Mouse (Mus musculus): ENCODE results near the gene Vps33b. TPM values are rescaled to one million over a fixed set of nuclear protein-coding genes. Genes with fewer than 3 reads are reported as not detected.

Gene Vps33b
- polyA plus RNA-seq, 1 experiment from 2014 or later: 11.4 TPM

DNA sequence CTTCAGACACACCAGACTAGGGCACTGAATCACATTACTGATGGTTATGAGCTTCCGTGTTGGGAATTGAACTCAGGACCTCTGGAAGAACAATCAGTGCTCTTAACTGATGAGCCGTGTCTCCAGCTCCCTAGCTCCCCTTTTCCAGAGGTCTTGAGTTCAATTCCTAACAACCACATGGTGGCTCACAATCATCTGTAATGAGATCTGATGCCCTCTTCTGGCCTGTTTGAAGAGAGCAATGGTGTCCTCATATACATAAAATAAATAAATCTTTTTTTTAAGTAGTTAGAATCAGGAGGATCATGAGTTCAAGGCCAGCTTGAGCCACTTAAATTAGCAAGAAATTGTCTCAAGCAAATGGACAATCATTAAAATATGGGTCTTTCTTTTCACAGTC lies 13.5 kb upstream of the Vps33b start:
- Histone ChIP-seq H3K4me1 (ENCODE audit: control insufficient read depth in 2 of 2, insufficient read depth in 2 of 2, low read length in 2 of 2) (peaks cover 0 to 2% of the 10 kb centered on the region in 2 experiments; a peak in 2 of 4 replicates), H3K4me3 (ENCODE audit: control insufficient read depth in 1 of 2, insufficient read depth in 1 of 2, low read depth in 1 of 2, low read length in 2 of 2) (no peak overlapping the region), H3K27me3 (ENCODE audit: control insufficient read depth, insufficient read depth, low read length) (peaks cover 18% of the 10 kb centered on the region), H3K36me3 (ENCODE audit: control insufficient read depth, insufficient read depth, low read length) (no peaks in the 10 kb centered on the region), H3K9me3 (ENCODE audit: control insufficient read depth, low read length) (no peaks in the 10 kb centered on the region), H3K9ac (ENCODE audit: low read length) (no peak overlapping the region), H3K4me2 (ENCODE audit: low read length) (no peak overlapping the region), H3K27ac (replicated peaks in 1 of 2; ENCODE audit: control insufficient read depth in 1 of 2, insufficient read depth in 1 of 2, low read depth in 2 of 2, low read length in 2 of 2) (no peak overlapping the region)
- WGBS: 72% methylated on average over 2 of the region's 2 CpGs
- ATAC-seq (ENCODE audit: insufficient number of reproducible peaks, insufficient read depth, low FRiP score, low read depth): no peak

GRCm38 (mm10) chr7:80257706-80258105 lies 11.7 kb upstream of the Vps33b start:
- H3K4me2 ChIP-seq (ENCODE audit: low read length): no peak overlapping the region
- H3K4me3 ChIP-seq (ENCODE audit: control insufficient read depth in 1 of 2, insufficient read depth in 1 of 2, low read depth in 1 of 2, low read length in 2 of 2): no peak overlapping the region
- peaks cover 4 to 8% of the 10 kb centered on the region in 2 experiments; a peak in 3 of 4 replicates for H3K4me1 ChIP-seq (ENCODE audit: control insufficient read depth in 2 of 2, insufficient read depth in 2 of 2, low read length in 2 of 2)
- no peak overlapping the region for H3K27ac ChIP-seq (replicated peaks in 1 of 2; ENCODE audit: control insufficient read depth in 1 of 2, insufficient read depth in 1 of 2, low read depth in 2 of 2, low read length in 2 of 2)
- 62% methylated on average over 2 of the region's 2 CpGs for WGBS
- H3K9me3 ChIP-seq (ENCODE audit: control insufficient read depth, low read length): no peaks in the 10 kb centered on the region
- H3K9ac ChIP-seq (ENCODE audit: low read length): no peak overlapping the region
- ATAC-seq (ENCODE audit: insufficient number of reproducible peaks, insufficient read depth, low FRiP score, low read depth): no peak
- no peaks in the 10 kb centered on the region for H3K36me3 ChIP-seq (ENCODE audit: control insufficient read depth, insufficient read depth, low read length)
- peaks cover 18% of the 10 kb centered on the region for H3K27me3 ChIP-seq (ENCODE audit: control insufficient read depth, insufficient read depth, low read length)

- H3K27ac ChIP-seq (replicated peaks in 1 of 2; ENCODE audit: control insufficient read depth in 1 of 2, insufficient read depth in 1 of 2, low read depth in 2 of 2, low read length in 2 of 2): peak within 1 kb of the TSS; percentile 29 to 56
- peaks cover 18% of the 10 kb centered on the region for H3K27me3 ChIP-seq (ENCODE audit: control insufficient read depth, insufficient read depth, low read length)
- 24% methylated on average over 40 of the region's 40 CpGs for WGBS
- H3K4me1 ChIP-seq (ENCODE audit: control insufficient read depth in 2 of 2, insufficient read depth in 2 of 2, low read length in 2 of 2): peaks cover 4 to 8% of the 10 kb centered on the region in 2 experiments; a peak in 3 of 4 replicates
- H3K36me3 ChIP-seq (ENCODE audit: control insufficient read depth, insufficient read depth, low read length): peaks cover 28% of the 10 kb centered on the region
- peak within 1 kb of the TSS; percentile 94 for H3K4me2 ChIP-seq (ENCODE audit: low read length)
- ATAC-seq (ENCODE audit: insufficient number of reproducible peaks, insufficient read depth, low FRiP score, low read depth): peak; percentile 68
- peak within 1 kb of the TSS; percentile 74 to 84 for H3K4me3 ChIP-seq (ENCODE audit: control insufficient read depth in 1 of 2, insufficient read depth in 1 of 2, low read depth in 1 of 2, low read length in 2 of 2)
- peak within 1 kb of the TSS; percentile 85 for H3K9ac ChIP-seq (ENCODE audit: low read length)
- H3K9me3 ChIP-seq (ENCODE audit: control insufficient read depth, low read length): no peaks in the 10 kb centered on the region
These were observed 8.7 kb upstream of the Vps33b start, which contains the start of gene Ngrn for GRCm38 (mm10) chr7:80260625-80261371. Ngrn (plus strand) TSS chr7:80261215.

DNA sequence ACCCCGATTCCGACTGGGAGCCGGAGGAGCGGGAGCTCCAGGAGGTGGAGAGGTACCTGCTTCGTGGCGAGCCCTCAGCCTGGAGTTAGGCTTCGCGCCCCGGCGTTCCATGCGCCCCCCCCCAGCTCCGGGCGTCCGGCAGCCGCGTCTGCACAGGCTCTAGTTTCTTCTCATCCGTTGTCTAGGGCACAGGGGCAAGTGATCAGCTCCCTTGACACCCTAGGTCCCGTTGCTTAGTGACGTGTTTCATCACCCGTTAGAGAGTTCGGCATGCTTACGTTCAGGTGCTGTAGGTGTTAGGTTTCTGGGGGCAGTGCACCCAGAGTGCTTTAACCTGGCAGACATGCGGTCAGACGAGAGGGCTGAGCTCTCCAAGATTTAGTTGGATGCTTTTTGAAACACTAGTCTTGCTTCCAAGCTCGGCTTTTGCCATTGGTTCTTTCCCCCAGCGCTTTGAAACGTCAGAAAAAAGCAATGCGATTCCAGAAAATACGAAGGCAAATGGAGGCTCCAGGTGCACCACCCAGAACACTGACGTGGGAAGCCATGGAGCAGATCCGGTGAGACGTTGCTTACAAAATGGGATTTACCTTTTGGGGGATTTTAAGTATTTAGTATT lies 8.0 kb upstream of the Vps33b start:
- Histone ChIP-seq H3K9me3 (ENCODE audit: control insufficient read depth, low read length) (no peaks in the 10 kb centered on the region), H3K4me3 (ENCODE audit: control insufficient read depth in 1 of 2, insufficient read depth in 1 of 2, low read depth in 1 of 2, low read length in 2 of 2) (peak overlapping the region; percentile 74 to 84), H3K9ac (ENCODE audit: low read length) (peak overlapping the region; percentile 85), H3K4me2 (ENCODE audit: low read length) (peak overlapping the region; percentile 94), H3K36me3 (ENCODE audit: control insufficient read depth, insufficient read depth, low read length) (peaks cover 34% of the 10 kb centered on the region), H3K4me1 (ENCODE audit: control insufficient read depth in 2 of 2, insufficient read depth in 2 of 2, low read length in 2 of 2) (peaks cover 4 to 8% of the 10 kb centered on the region in 2 experiments; a peak in 3 of 4 replicates), H3K27ac (replicated peaks in 1 of 2; ENCODE audit: control insufficient read depth in 1 of 2, insufficient read depth in 1 of 2, low read depth in 2 of 2, low read length in 2 of 2) (peak overlapping the region; percentile 29 to 56), H3K27me3 (ENCODE audit: control insufficient read depth, insufficient read depth, low read length) (peaks cover 18% of the 10 kb centered on the region)
- 0 out of 2 replicates have a peak, but pooled peaks have one; percentile 14 for ATAC-seq (ENCODE audit: insufficient number of reproducible peaks, insufficient read depth, low FRiP score, low read depth)
- 2% methylated on average over 32 of the region's 32 CpGs for WGBS

- Histone ChIP-seq H3K4me1 (ENCODE audit: control insufficient read depth in 2 of 2, insufficient read depth in 2 of 2, low read length in 2 of 2) (peaks cover 4 to 15% of the 10 kb centered on the region in 2 experiments; a peak in 3 of 4 replicates), H3K4me3 (ENCODE audit: control insufficient read depth in 1 of 2, insufficient read depth in 1 of 2, low read depth in 1 of 2, low read length in 2 of 2) (no peak overlapping the region), H3K36me3 (ENCODE audit: control insufficient read depth, insufficient read depth, low read length) (peaks cover 44% of the 10 kb centered on the region), H3K9ac (ENCODE audit: low read length) (no peak overlapping the region), H3K4me2 (ENCODE audit: low read length) (no peak overlapping the region), H3K27me3 (ENCODE audit: control insufficient read depth, insufficient read depth, low read length) (peaks cover 4% of the 10 kb centered on the region), H3K9me3 (ENCODE audit: control insufficient read depth, low read length) (no peaks in the 10 kb centered on the region), H3K27ac (replicated peaks in 1 of 2; ENCODE audit: control insufficient read depth in 1 of 2, insufficient read depth in 1 of 2, low read depth in 2 of 2, low read length in 2 of 2) (no peak overlapping the region)
- 93% methylated on average over 12 of the region's 12 CpGs for WGBS
- ATAC-seq (ENCODE audit: insufficient number of reproducible peaks, insufficient read depth, low FRiP score, low read depth): no peak
These were observed 4.8 kb upstream of the Vps33b start for GRCm38 (mm10) chr7:80264606-80265005.

- Histone ChIP-seq H3K9ac (ENCODE audit: low read length) (no peak overlapping the region), H3K27ac (replicated peaks in 1 of 2; ENCODE audit: control insufficient read depth in 1 of 2, insufficient read depth in 1 of 2, low read depth in 2 of 2, low read length in 2 of 2) (no peak overlapping the region), H3K4me2 (ENCODE audit: low read length) (no peak overlapping the region), H3K36me3 (ENCODE audit: control insufficient read depth, insufficient read depth, low read length) (peaks cover 53% of the 10 kb centered on the region), H3K27me3 (ENCODE audit: control insufficient read depth, insufficient read depth, low read length) (no peaks in the 10 kb centered on the region), H3K4me3 (ENCODE audit: control insufficient read depth in 1 of 2, insufficient read depth in 1 of 2, low read depth in 1 of 2, low read length in 2 of 2) (no peak overlapping the region), H3K9me3 (ENCODE audit: control insufficient read depth, low read length) (no peaks in the 10 kb centered on the region), H3K4me1 (ENCODE audit: control insufficient read depth in 2 of 2, insufficient read depth in 2 of 2, low read length in 2 of 2) (peaks cover 2 to 18% of the 10 kb centered on the region in 2 experiments; a peak in 3 of 4 replicates)
- ATAC-seq (ENCODE audit: insufficient number of reproducible peaks, insufficient read depth, low FRiP score, low read depth): no peak
- 63% methylated on average over 1 of the region's 1 CpGs for WGBS
These were observed 1.7 kb upstream of the Vps33b start for GRCm38 (mm10) chr7:80267764-80268163.

DNA sequence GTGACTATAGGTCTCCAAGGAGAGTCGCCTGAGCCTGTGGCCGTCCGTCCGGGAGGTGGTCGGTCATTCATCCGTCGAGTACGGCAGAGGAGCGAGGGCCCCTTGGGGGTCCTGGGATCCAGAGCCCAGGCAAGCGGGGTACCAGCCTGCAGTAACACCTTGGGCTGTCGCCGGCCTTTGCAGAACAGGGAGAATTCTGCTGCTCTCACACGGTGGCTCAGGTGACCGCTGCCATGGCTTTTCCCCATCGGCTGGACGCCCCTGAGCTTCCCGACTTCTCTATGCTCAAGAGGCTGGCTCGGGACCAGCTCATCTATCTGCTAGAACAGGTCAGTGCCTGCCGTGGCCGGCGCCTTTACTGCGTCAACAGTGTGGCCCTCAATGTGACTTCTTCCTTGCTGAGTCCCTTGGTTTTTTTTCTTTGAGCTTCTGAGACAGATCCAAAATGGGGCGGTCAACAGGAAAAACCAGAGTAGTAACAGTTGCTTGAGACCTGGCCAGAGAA lies 354 bp downstream of the Vps33b start:
- H3K36me3 ChIP-seq (ENCODE audit: control insufficient read depth, insufficient read depth, low read length): peaks cover 54% of the 10 kb centered on the region

More for the DNA sequence above, 354 bp downstream of the Vps33b start:
- peak overlapping the region; percentile 94 for H3K4me2 ChIP-seq (ENCODE audit: low read length)
- no peaks in the 10 kb centered on the region for H3K27me3 ChIP-seq (ENCODE audit: control insufficient read depth, insufficient read depth, low read length)
- peaks cover 6% of the 10 kb centered on the region for H3K9me3 ChIP-seq (ENCODE audit: control insufficient read depth, low read length)
- peak overlapping the region; percentile 82 to 91 for H3K4me3 ChIP-seq (ENCODE audit: control insufficient read depth in 1 of 2, insufficient read depth in 1 of 2, low read depth in 1 of 2, low read length in 2 of 2)
- peak overlapping the region; percentile 89 for H3K9ac ChIP-seq (ENCODE audit: low read length)
- ATAC-seq (ENCODE audit: insufficient number of reproducible peaks, insufficient read depth, low FRiP score, low read depth): peak; percentile 64
- peaks cover 2 to 18% of the 10 kb centered on the region in 2 experiments; a peak in 3 of 4 replicates for H3K4me1 ChIP-seq (ENCODE audit: control insufficient read depth in 2 of 2, insufficient read depth in 2 of 2, low read length in 2 of 2)
- WGBS: under 1% methylated on average over 23 of the region's 23 CpGs
- peak overlapping the region; percentile 49 to 80 for H3K27ac ChIP-seq (replicated peaks in 1 of 2; ENCODE audit: control insufficient read depth in 1 of 2, insufficient read depth in 1 of 2, low read depth in 2 of 2, low read length in 2 of 2)
